Mouse (Mus musculus): ENCODE measurements at regions not wholly inside any gene's neighbourhood (a gene's known extent, or its start where the extent isn't known, plus 50 kb on each side); places are given as distances from the start of the nearest gene placed in this dataset.

- H3K4me3 ChIP-seq (replicated peaks; ENCODE audit: control insufficient read depth, low read depth, low read length) = no peak overlapping the region
- H3K27ac ChIP-seq (ENCODE audit: control insufficient read depth, insufficient read depth, low read depth, low read length, poor library complexity) = no peak overlapping the region
- WGBS = 76% methylated on average over 2 of the region's 2 CpGs
- no peak for TF ChIP-seq POLR2A (IDR thresholded peaks at IDR 0.05; ENCODE audit: borderline replicate concordance, control insufficient read depth, low read depth, low read length)
- TF ChIP-seq CTCF (IDR thresholded peaks at IDR 0.05; ENCODE audit: control insufficient read depth, insufficient read depth, low read length) = no peak
- H3K4me1 ChIP-seq (ENCODE audit: control insufficient read depth, insufficient read depth, low read length) = no peaks in the 10 kb centered on the region
Measured at GRCm38 (mm10) chr1:142605224-142605623, 1035.2 kb upstream of the B3galt2 start.

GRCm38 (mm10) chr1:142606082-142606481 is 1034.4 kb upstream of the B3galt2 start:
- Histone ChIP-seq H3K27ac (ENCODE audit: control insufficient read depth, insufficient read depth, low read depth, low read length, poor library complexity) (no peak overlapping the region), H3K4me3 (replicated peaks; ENCODE audit: control insufficient read depth, low read depth, low read length) (no peak overlapping the region), H3K4me1 (ENCODE audit: control insufficient read depth, insufficient read depth, low read length) (no peaks in the 10 kb centered on the region)
- WGBS = 67% methylated on average over 1 of the region's 1 CpGs
- no peak for TF ChIP-seq CTCF (IDR thresholded peaks at IDR 0.05; ENCODE audit: control insufficient read depth, insufficient read depth, low read length)

- WGBS = 74% methylated on average over 2 of the region's 2 CpGs
- Histone ChIP-seq H3K27ac (ENCODE audit: control insufficient read depth, insufficient read depth, low read depth, low read length, poor library complexity) (no peak overlapping the region), H3K4me1 (ENCODE audit: control insufficient read depth, insufficient read depth, low read length) (no peaks in the 10 kb centered on the region), H3K4me3 (replicated peaks; ENCODE audit: control insufficient read depth, low read depth, low read length) (no peak overlapping the region)
- no peak for TF ChIP-seq CTCF (IDR thresholded peaks at IDR 0.05; ENCODE audit: control insufficient read depth, insufficient read depth, low read length)
- no peak for TF ChIP-seq POLR2A (IDR thresholded peaks at IDR 0.05; ENCODE audit: borderline replicate concordance, control insufficient read depth, low read depth, low read length)
Measured at GRCm38 (mm10) chr1:142621464-142621863, 1019.0 kb upstream of the B3galt2 start.

GRCm38 (mm10) chr1:142624303-142624702 is 1016.2 kb upstream of the B3galt2 start:
- Histone ChIP-seq H3K27ac (ENCODE audit: control insufficient read depth, insufficient read depth, low read depth, low read length, poor library complexity) (no peak overlapping the region), H3K4me3 (replicated peaks; ENCODE audit: control insufficient read depth, low read depth, low read length) (no peak overlapping the region), H3K4me1 (ENCODE audit: control insufficient read depth, insufficient read depth, low read length) (no peaks in the 10 kb centered on the region)
- 74% methylated on average over 4 of the region's 4 CpGs for WGBS
- TF ChIP-seq CTCF (IDR thresholded peaks at IDR 0.05; ENCODE audit: control insufficient read depth, insufficient read depth, low read length) (no peak), POLR2A (IDR thresholded peaks at IDR 0.05; ENCODE audit: borderline replicate concordance, control insufficient read depth, low read depth, low read length) (no peak)

- no peak overlapping the region for H3K27ac ChIP-seq (ENCODE audit: control insufficient read depth, insufficient read depth, low read depth, low read length, poor library complexity)
- H3K4me3 ChIP-seq (replicated peaks; ENCODE audit: control insufficient read depth, low read depth, low read length) = no peak overlapping the region
- H3K4me1 ChIP-seq (ENCODE audit: control insufficient read depth, insufficient read depth, low read length) = no peaks in the 10 kb centered on the region
- WGBS = 64% methylated on average over 2 of the region's 2 CpGs
- TF ChIP-seq CTCF (IDR thresholded peaks at IDR 0.05; ENCODE audit: control insufficient read depth, insufficient read depth, low read length) (no peak), POLR2A (IDR thresholded peaks at IDR 0.05; ENCODE audit: borderline replicate concordance, control insufficient read depth, low read depth, low read length) (no peak)
Measured at GRCm38 (mm10) chr1:142655289-142655688, 985.2 kb upstream of the B3galt2 start.

GRCm38 (mm10) chr1:142665262-142665661 is 975.2 kb upstream of the B3galt2 start:
- WGBS = 37% methylated on average over 4 of the region's 4 CpGs
- no peak overlapping the region for H3K4me3 ChIP-seq (replicated peaks; ENCODE audit: control insufficient read depth, low read depth, low read length)
- no peak for TF ChIP-seq POLR2A (IDR thresholded peaks at IDR 0.05; ENCODE audit: borderline replicate concordance, control insufficient read depth, low read depth, low read length)
- TF ChIP-seq CTCF (IDR thresholded peaks at IDR 0.05; ENCODE audit: control insufficient read depth, insufficient read depth, low read length) = no peak
- H3K27ac ChIP-seq (ENCODE audit: control insufficient read depth, insufficient read depth, low read depth, low read length, poor library complexity) = no peak overlapping the region
- H3K4me1 ChIP-seq (ENCODE audit: control insufficient read depth, insufficient read depth, low read length) = no peaks in the 10 kb centered on the region

- TF ChIP-seq CTCF (IDR thresholded peaks at IDR 0.05; ENCODE audit: control insufficient read depth, insufficient read depth, low read length) = no peak
- TF ChIP-seq POLR2A (IDR thresholded peaks at IDR 0.05; ENCODE audit: borderline replicate concordance, control insufficient read depth, low read depth, low read length) = no peak
- H3K27ac ChIP-seq (ENCODE audit: control insufficient read depth, insufficient read depth, low read depth, low read length, poor library complexity) = no peak overlapping the region
- no peaks in the 10 kb centered on the region for H3K4me1 ChIP-seq (ENCODE audit: control insufficient read depth, insufficient read depth, low read length)
- no peak overlapping the region for H3K4me3 ChIP-seq (replicated peaks; ENCODE audit: control insufficient read depth, low read depth, low read length)
- 70% methylated on average over 3 of the region's 3 CpGs for WGBS
Measured at GRCm38 (mm10) chr1:142679917-142680316, 960.5 kb upstream of the B3galt2 start.

- TF ChIP-seq POLR2A (IDR thresholded peaks at IDR 0.05; ENCODE audit: borderline replicate concordance, control insufficient read depth, low read depth, low read length) (no peak), CTCF (IDR thresholded peaks at IDR 0.05; ENCODE audit: control insufficient read depth, insufficient read depth, low read length) (no peak)
- H3K4me3 ChIP-seq (replicated peaks; ENCODE audit: control insufficient read depth, low read depth, low read length) = no peak overlapping the region
- no peaks in the 10 kb centered on the region for H3K4me1 ChIP-seq (ENCODE audit: control insufficient read depth, insufficient read depth, low read length)
- no peak overlapping the region for H3K27ac ChIP-seq (ENCODE audit: control insufficient read depth, insufficient read depth, low read depth, low read length, poor library complexity)
Measured at GRCm38 (mm10) chr1:142688828-142689227, 951.6 kb upstream of the B3galt2 start.

- WGBS = 60% methylated on average over 1 of the region's 1 CpGs
- TF ChIP-seq CTCF (IDR thresholded peaks at IDR 0.05; ENCODE audit: control insufficient read depth, insufficient read depth, low read length) (no peak), POLR2A (IDR thresholded peaks at IDR 0.05; ENCODE audit: borderline replicate concordance, control insufficient read depth, low read depth, low read length) (no peak)
- Histone ChIP-seq H3K4me1 (ENCODE audit: control insufficient read depth, insufficient read depth, low read length) (no peaks in the 10 kb centered on the region), H3K27ac (ENCODE audit: control insufficient read depth, insufficient read depth, low read depth, low read length, poor library complexity) (no peak overlapping the region), H3K4me3 (replicated peaks; ENCODE audit: control insufficient read depth, low read depth, low read length) (no peak overlapping the region)
Measured at GRCm38 (mm10) chr1:142695179-142695578, 945.3 kb upstream of the B3galt2 start.
